13 mouse cellular contexts compared by ENCODE assay signal in genomic region chr1:37504716-37505347, GRCm38 (mm10). TPM values are rescaled to one million over a fixed set of nuclear protein-coding genes. Genes with fewer than 3 reads are reported as not detected.
DNase-seq lines count a peak whose midpoint lies in the region; ATAC-seq lines count a peak whose summit lies in the region.
"Had no signal": no experiment of that assay in that cellular context is flagged by ENCODE, and none has a peak within 500 bp of the region (broad histone marks: within the 10 kb centered on the region; RNA-seq: fewer than 3 reads in every experiment).

No protein-coding gene starts in this region.

- H3K4me3 ChIP-seq in heart, embryonic 11.5 days (ENCODE audit: low read depth, low read length): no peak overlapping the region
- H3K4me3 ChIP-seq in heart, embryonic 16.5 days (ENCODE audit: low read length): no peak overlapping the region
- H3K4me3 ChIP-seq in kidney, embryonic 16.5 days (ENCODE audit: low read length): no peak overlapping the region
- H3K4me3 ChIP-seq: forebrain, embryonic 10.5 days; hindbrain, embryonic 13.5 days had no signal

- DNase-seq in heart, adult 9 months (ENCODE audit: low spot score in 2 of 2): peak; percentile 52 to 73
- peak; percentile 47 for DNase-seq in lung, postnatal 10 days
- DNase-seq in embryo, embryonic 10.5 days (ENCODE audit: low spot score): no peak
- DNase-seq in layer of hippocampus, adult 11-12 months (ENCODE audit: low spot score): no peak
- DNase-seq in adrenal gland, postnatal 4 days (ENCODE audit: low spot score in 2 of 2): no peak
- DNase-seq: adrenal gland, adult 8-10 months; cerebellum, adult 11 months had no signal

- no peaks in the 10 kb centered on the region; the same call in 1 of the 2 replicates for H3K4me1 ChIP-seq in heart, embryonic 11.5 days (ENCODE audit: control insufficient read depth, insufficient read depth, low read length)
- peaks cover 6% of the 10 kb centered on the region for H3K4me1 ChIP-seq in heart, embryonic 16.5 days (ENCODE audit: control insufficient read depth, insufficient read depth, low read length)
- H3K4me1 ChIP-seq in kidney, embryonic 16.5 days (ENCODE audit: insufficient read depth, low read length): peaks cover 20% of the 10 kb centered on the region
- H3K4me1 ChIP-seq: hindbrain, embryonic 13.5 days had no signal

- H3K27ac ChIP-seq in heart, embryonic 11.5 days (ENCODE audit: low read depth, low read length): no peak overlapping the region
- H3K27ac ChIP-seq in heart, embryonic 16.5 days (ENCODE audit: low read length): peak overlapping the region; percentile 41
- H3K27ac ChIP-seq in kidney, embryonic 16.5 days (ENCODE audit: low read length): peak overlapping the region; percentile 10
- H3K27ac ChIP-seq: forebrain, embryonic 10.5 days; hindbrain, embryonic 13.5 days had no signal

- H3K9me3 ChIP-seq in heart, embryonic 11.5 days (replicated peaks; ENCODE audit: control insufficient read depth, low read length): peaks cover 2% of the 10 kb centered on the region; the same call in 1 of the 2 replicates
- peaks cover 8% of the 10 kb centered on the region for H3K9me3 ChIP-seq in heart, embryonic 16.5 days (replicated peaks; ENCODE audit: control insufficient read depth, low read length)
- H3K9me3 ChIP-seq in kidney, embryonic 16.5 days (ENCODE audit: low read length): peaks cover 8% of the 10 kb centered on the region

- no peaks in the 10 kb centered on the region for H3K27me3 ChIP-seq in heart, embryonic 11.5 days (ENCODE audit: control insufficient read depth, insufficient read depth, low read length)
- no peaks in the 10 kb centered on the region for H3K27me3 ChIP-seq in heart, embryonic 16.5 days (ENCODE audit: control insufficient read depth, insufficient read depth, low read length)
- H3K27me3 ChIP-seq in kidney, embryonic 16.5 days (ENCODE audit: insufficient read depth, low read length): no peaks in the 10 kb centered on the region

- 76% methylated on average over 10 of the region's 10 CpGs for WGBS in heart, embryonic 11.5 days (ENCODE audit: insufficient replicate concordance)
- 61% methylated on average over 10 of the region's 10 CpGs for WGBS in heart, embryonic 16.5 days
- 34% methylated on average over 10 of the region's 10 CpGs for WGBS in kidney, embryonic 16.5 days

- ATAC-seq in heart, embryonic 11.5 days (replicated peaks; ENCODE audit: insufficient number of reproducible peaks, low FRiP score, low TSS enrichment): no peak
- peak; percentile 18; the same call in 1 of the 2 replicates for ATAC-seq in heart, embryonic 16.5 days (replicated peaks; ENCODE audit: extremely low read depth, insufficient read depth, low FRiP score)
- ATAC-seq in kidney, embryonic 16.5 days (ENCODE audit: low FRiP score, low TSS enrichment): peak; percentile 63; the same call in 1 of the 2 replicates
- ATAC-seq: midbrain, embryonic 16.5 days had no signal

- no peak overlapping the region for H3K9ac ChIP-seq in heart, embryonic 11.5 days (ENCODE audit: low read depth, low read length)
- H3K9ac ChIP-seq in heart, embryonic 16.5 days (ENCODE audit: low read length): no peak overlapping the region
- no peak overlapping the region for H3K9ac ChIP-seq in kidney, embryonic 16.5 days (replicated peaks; ENCODE audit: low read length)
- H3K9ac ChIP-seq: hindbrain, embryonic 13.5 days had no signal

- H3K36me3 ChIP-seq in heart, embryonic 11.5 days (ENCODE audit: control insufficient read depth, insufficient read depth, low read length): no peaks in the 10 kb centered on the region
- no peaks in the 10 kb centered on the region for H3K36me3 ChIP-seq in heart, embryonic 16.5 days (ENCODE audit: control insufficient read depth, insufficient read depth)
- H3K36me3 ChIP-seq in kidney, embryonic 16.5 days (ENCODE audit: insufficient read depth, low read length): no peaks in the 10 kb centered on the region
- H3K36me3 ChIP-seq: forebrain, embryonic 10.5 days; hindbrain, embryonic 13.5 days had no signal

- H3K4me2 ChIP-seq in heart, embryonic 11.5 days: no peak overlapping the region
- no peak overlapping the region for H3K4me2 ChIP-seq in heart, embryonic 16.5 days (ENCODE audit: low read depth, low read length)
- no peak overlapping the region for H3K4me2 ChIP-seq in kidney, embryonic 16.5 days (replicated peaks; ENCODE audit: low read depth, low read length)
- H3K4me2 ChIP-seq: hindbrain, embryonic 13.5 days had no signal

RNA-seq across cellular contexts. Expression of gene Mgat4a, which starts 36.0 kb away (rescaled TPM):
- 3.0 and 3.3 TPM in 2 replicates for polyA plus RNA-seq in heart, embryonic 11.5 days (2014; fragmentation: Nextera tagmentation; extraction: Ambion mirVana)
- polyA plus RNA-seq in heart, embryonic 16.5 days (2015; fragmentation: Nextera tagmentation; extraction: Ambion mirVana): 5.0 and 5.3 TPM in 2 replicates
- polyA plus RNA-seq in kidney, embryonic 16.5 days (2015; fragmentation: Nextera tagmentation; extraction: Ambion mirVana): 6.7 and 8.3 TPM in 2 replicates
- total RNA-seq in adrenal gland, postnatal 4 days (2021): 10 to 100 TPM in 1 of 2 experiments, 1 to 10 TPM in 1; 7.9 to 12.6 TPM

Comparison
In these comparisons a context has a peak if more than half of its experiments do, and no peak if none do; other contexts are left out.
1. DNase-seq: peak in heart, adult 9 months (2 of 2) and lung, postnatal 10 days (single experiment); none in embryo, embryonic 10.5 days (single experiment), layer of hippocampus, adult 11-12 months (single experiment) and adrenal gland, postnatal 4 days (0 of 2).